Mouse (Mus musculus) heart, adult 2 months (tissue): ENCODE results near the gene Mybbp1a. TPM values are rescaled to one million over a fixed set of nuclear protein-coding genes. Genes with fewer than 3 reads are reported as not detected.
"Not testable (repeated sequence)": the region's sequence is repeated elsewhere in the genome, so short reads cannot be mapped to it uniquely, and the experiment has no call there.

Source experiments
- DNase-seq, 2 experiments: peaks; one replicate each; pipeline ENCODE4 v3.0.0; 2021
- H3K27ac ChIP-seq: fragments of 200-600 bp; 2 replicates; pipeline ENCODE4 v1.8.1; 2022
- H3K27me3 ChIP-seq: fragments of 200-500 bp; 2 replicates; pipeline ENCODE4 v1.6.1; 2012; ENCODE audit warnings: mild to moderate bottlenecking, low read length, inconsistent platforms, mixed read lengths; ENCODE audit not compliant: control insufficient read depth, insufficient read depth
- H3K36me3 ChIP-seq: fragments of 200-500 bp; 2 replicates; pipeline ENCODE4 v1.6.1; 2012; ENCODE audit warnings: low read length, inconsistent platforms; ENCODE audit not compliant: control insufficient read depth, insufficient read depth
- H3K4me1 ChIP-seq: fragments of 200-500 bp; 2 replicates; pipeline ENCODE4 v1.6.1; 2011; ENCODE audit warnings: low read length; ENCODE audit not compliant: control insufficient read depth, insufficient read depth
- H3K4me3 ChIP-seq: fragments of 200-600 bp; 2 replicates; pipeline ENCODE4 v1.8.1; 2022
- H3K79me2 ChIP-seq: fragments of 200-500 bp; replicated peaks from 2 replicates; pipeline ENCODE4 v1.6.1; 2012; ENCODE audit warnings: mild to moderate bottlenecking, inconsistent platforms, low read length, moderate library complexity, mixed read lengths; ENCODE audit not compliant: control insufficient read depth, insufficient read depth
- H3K9ac ChIP-seq: fragments of 200-500 bp; 2 replicates; pipeline ENCODE4 v1.6.1; 2012; ENCODE audit warnings: low read depth, mild to moderate bottlenecking, control low read depth, inconsistent platforms, low read length, mixed read lengths
- CTCF ChIP-seq: fragments of 200-600 bp; IDR thresholded peaks from 2 replicates; pipeline ENCODE4 v1.8.1; 2022; ENCODE audit warnings: antibody characterized with exemption, mild to moderate bottlenecking, moderate library complexity
- EP300 ChIP-seq: fragments of 200-500 bp; IDR thresholded peaks from 2 replicates; pipeline ENCODE4 v1.6.1; 2011; ENCODE audit warnings: low read depth, low read length, control low read depth; ENCODE audit not compliant: insufficient read depth
- POLR2A ChIP-seq: fragments of 200-500 bp; IDR thresholded peaks from 2 replicates; pipeline ENCODE4 v1.6.1; 2011; ENCODE audit warnings: mild to moderate bottlenecking, low read depth, low read length, control low read depth; ENCODE audit not compliant: insufficient read depth
- WGBS: fragments of 180-500 bp; shearing (Covaris S2); methylation state at CpG from one replicate; pipeline ENCODE4 v1.1.7; 2018; 5-methylcytosine and 5-hydroxymethylcytosine counted together
- intact Hi-C: fragments of 180-260 bp; cut with DNase I; formaldehyde crosslinking; loops from one replicate; pipeline ENCODE4 v1.15.1; 2025
- polyA plus RNA-seq: library from polyadenylated mRNA; depleted of rRNA; stranded (reverse); fragments of >200 nt; gene quantifications from 2 replicates; pipeline ENCODE4 v1.2.3, GENCODE M21; 2012
- total RNA-seq, 2 experiments: library from RNA; stranded (reverse); gene quantifications; 2 replicates each; pipeline ENCODE4 v1.2.3; 2021

Mybbp1a gene
- total and polyA plus RNA-seq, 3 experiments: 21.8 to 46.1 (median 42.7) TPM

GRCm38 (mm10) chr11:72421518-72422278, 19.5 kb upstream of the Mybbp1a start:
- peak in 1 of 2 experiments; percentile 21 for DNase-seq
- H3K4me1 ChIP-seq: peaks cover 6% of the 10 kb centered on the region
- no peak overlapping the region for H3K27ac ChIP-seq
- no peaks in the 10 kb centered on the region for H3K36me3 ChIP-seq
- H3K9ac ChIP-seq: no peak overlapping the region
- no peaks in the 10 kb centered on the region for H3K27me3 ChIP-seq
- no peak for TF ChIP-seq POLR2A
- no peak for TF ChIP-seq CTCF
- no peak for TF ChIP-seq EP300
- H3K79me2 ChIP-seq: no peaks in the 10 kb centered on the region
- no peak overlapping the region for H3K4me3 ChIP-seq
- WGBS: 86% methylated on average over 11 of the region's 11 CpGs
- intact Hi-C loops: no loop called here

- TF ChIP-seq EP300: no peak
- no peak for TF ChIP-seq POLR2A
- no peak overlapping the region for H3K4me3 ChIP-seq
- no peaks in the 10 kb centered on the region for H3K4me1 ChIP-seq
- peak in 1 of 2 experiments; percentile 10 for DNase-seq
- no peak overlapping the region for H3K9ac ChIP-seq
- H3K27me3 ChIP-seq: no peaks in the 10 kb centered on the region
- no peaks in the 10 kb centered on the region for H3K79me2 ChIP-seq
- intact Hi-C loops: no loop called here
- no peaks in the 10 kb centered on the region for H3K36me3 ChIP-seq
- H3K27ac ChIP-seq: no peak overlapping the region
- WGBS: 77% methylated on average over 4 of the region's 4 CpGs
Measured at GRCm38 (mm10) chr11:72423686-72424085, 17.5 kb upstream of the Mybbp1a start.

GRCm38 (mm10) chr11:72425201-72425600, 16.0 kb upstream of the Mybbp1a start:
- no peaks in the 10 kb centered on the region for H3K4me1 ChIP-seq
- no peak overlapping the region for H3K27ac ChIP-seq
- no peaks in the 10 kb centered on the region for H3K36me3 ChIP-seq
- DNase-seq: peak in 1 of 2 experiments; percentile 3
- intact Hi-C loops: no loop called here
- H3K4me3 ChIP-seq: no peak overlapping the region
- no peaks in the 10 kb centered on the region for H3K27me3 ChIP-seq
- no peak overlapping the region for H3K9ac ChIP-seq
- TF ChIP-seq POLR2A (no peak), EP300 (no peak), CTCF (no peak)
- no peaks in the 10 kb centered on the region for H3K79me2 ChIP-seq

GRCm38 (mm10) chr11:72426884-72427283, 14.3 kb upstream of the Mybbp1a start:
- intact Hi-C loops: no loop called here
- no peaks in the 10 kb centered on the region for H3K27me3 ChIP-seq
- no peaks in the 10 kb centered on the region for H3K36me3 ChIP-seq

GRCm38 (mm10) chr11:72428694-72429093, 12.5 kb upstream of the Mybbp1a start:
- Histone ChIP-seq H3K27me3 (no peaks in the 10 kb centered on the region), H3K9ac (no peak overlapping the region), H3K4me3 (no peak overlapping the region), H3K4me1 (no peaks in the 10 kb centered on the region), H3K36me3 (no peaks in the 10 kb centered on the region), H3K79me2 (no peaks in the 10 kb centered on the region), H3K27ac (no peak overlapping the region)
- TF ChIP-seq EP300: 0 out of 2 replicates have a peak, but pooled peaks have one; percentile 50
- TF ChIP-seq CTCF: peak; percentile 76
- no peak for TF ChIP-seq POLR2A
- DNase-seq: peak; percentile 85 to 87
- WGBS: 1% methylated on average over 5 of the region's 5 CpGs
- intact Hi-C loops: loop anchor here (1.0 to 2.0 kb wide), 6 partner anchors 18 to 204 kb away; partner anchors contain the start of gene Smtnl2

More at GRCm38 (mm10) chr11:72426884-72427283, 14.3 kb upstream of the Mybbp1a start:
- no peak overlapping the region for H3K27ac ChIP-seq
- H3K79me2 ChIP-seq: no peaks in the 10 kb centered on the region
- DNase-seq: peak in 1 of 2 experiments; percentile 11
- TF ChIP-seq CTCF: peak; percentile 79
- no peak for TF ChIP-seq EP300
- no peak overlapping the region for H3K9ac ChIP-seq
- H3K4me3 ChIP-seq: no peak overlapping the region
- no peaks in the 10 kb centered on the region for H3K4me1 ChIP-seq

- Histone ChIP-seq H3K79me2 (no peaks in the 10 kb centered on the region), H3K27ac (peak overlapping the region; percentile 52), H3K27me3 (no peaks in the 10 kb centered on the region), H3K4me3 (peak overlapping the region; percentile 50), H3K9ac (peak overlapping the region; percentile 42; the same call in 1 of the 2 replicates), H3K4me1 (no peaks in the 10 kb centered on the region), H3K36me3 (no peaks in the 10 kb centered on the region)
- TF ChIP-seq CTCF: peak; percentile 94
- no peak for TF ChIP-seq POLR2A
- peak; percentile 92 for TF ChIP-seq EP300
- 40% methylated on average over 7 of the region's 7 CpGs for WGBS
- intact Hi-C loops: loop anchor here (1.0 to 2.0 kb wide), 5 partner anchors 18 to 204 kb away; partner anchors contain the start of gene Smtnl2
- DNase-seq: peak; percentile 75 to 80
Measured at GRCm38 (mm10) chr11:72429288-72429690, 11.9 kb upstream of the Mybbp1a start.

- H3K4me1 ChIP-seq, H3K79me2 ChIP-seq, H3K36me3 ChIP-seq, H3K4me3 ChIP-seq, H3K27ac ChIP-seq, H3K27me3 ChIP-seq, H3K9ac ChIP-seq, intact Hi-C loops: not testable (repeated sequence)
- peak in 1 of 2 experiments; percentile 11 for DNase-seq
- 65% methylated on average over 9 of the region's 9 CpGs for WGBS
Measured at GRCm38 (mm10) chr11:72430311-72431068, 10.7 kb upstream of the Mybbp1a start.
